Mouse (Mus musculus) MEL (cell line): ENCODE measurements around the gene Cyp2d11. TPM values are rescaled to one million over a fixed set of nuclear protein-coding genes. Genes with fewer than 3 reads are reported as not detected.

ENCODE experiments used
- DNase-seq: peaks from one replicate; pipeline ENCODE4 v3.0.0; 2011; ENCODE audit warnings: low read depth, low spot score
- H3K27ac ChIP-seq: 2 replicates; pipeline ENCODE4 v1.5.1; 2012; ENCODE audit warnings: low read depth, mild to moderate bottlenecking, control low read depth, low read length, moderate library complexity; ENCODE audit not compliant: control insufficient read depth
- H3K27me3 ChIP-seq, 2 experiments: fragments of 150-350 bp in 1 of 2; sonication (generic) in 1 of 2; 2 replicates each; pipeline ENCODE4 v1.6.1; 2012; ENCODE audit warnings: low read length in 2 of 2, mild to moderate bottlenecking in 2 of 2, improper control_type of control experiment in 1 of 2, moderate library complexity in 1 of 2; ENCODE audit not compliant: insufficient read depth in 2 of 2, control insufficient read depth in 1 of 2
- H3K36me3 ChIP-seq, 2 experiments: 2 replicates each; pipeline ENCODE4 v1.6.1; 2012 to 2014; ENCODE audit warnings: low read length in 2 of 2, improper control_type of control experiment in 1 of 2, inconsistent platforms in 1 of 2, mild to moderate bottlenecking in 1 of 2; ENCODE audit not compliant: insufficient read depth in 2 of 2, control insufficient read depth in 1 of 2
- H3K4me1 ChIP-seq, 2 experiments: fragments of 150-350 bp in 1 of 2; sonication (generic) in 1 of 2; 2 replicates each; pipeline ENCODE4 v1.6.1; 2012; ENCODE audit warnings: low read length in 2 of 2, improper control_type of control experiment in 1 of 2, mild to moderate bottlenecking in 1 of 2; ENCODE audit not compliant: insufficient read depth in 2 of 2, control insufficient read depth in 1 of 2
- H3K4me3 ChIP-seq, 2 experiments: fragments of 150-350 bp in 1 of 2; sonication (generic) in 1 of 2; 2 replicates each; pipeline ENCODE4 v1.5.1; 2012; ENCODE audit warnings: low read depth in 2 of 2, low read length in 2 of 2, mild to moderate bottlenecking in 2 of 2, moderate library complexity in 2 of 2, control low read depth in 1 of 2, improper control_type of control experiment in 1 of 2; ENCODE audit not compliant: control insufficient read depth in 1 of 2, insufficient read depth in 1 of 2
- H3K79me2 ChIP-seq: 2 replicates; pipeline ENCODE4 v1.6.1; 2012; ENCODE audit warnings: mild to moderate bottlenecking, low read length, moderate library complexity; ENCODE audit not compliant: control insufficient read depth, poor library complexity, insufficient read depth
- H3K9ac ChIP-seq: 2 replicates; pipeline ENCODE4 v1.6.1; 2012; ENCODE audit warnings: low read depth, mild to moderate bottlenecking, control low read depth, low read length, moderate library complexity; ENCODE audit not compliant: control insufficient read depth, poor library complexity, severe bottlenecking
- H3K9me3 ChIP-seq: fragments of 150-350 bp; sonication (generic); replicated peaks from 2 replicates; pipeline ENCODE4 v1.6.1; 2012; ENCODE audit warnings: mild to moderate bottlenecking, low read length, improper control_type of control experiment, moderate library complexity; ENCODE audit not compliant: insufficient read depth
- BHLHE40 ChIP-seq: IDR thresholded peaks from 2 replicates; pipeline ENCODE4 v1.6.1; 2012; ENCODE audit warnings: low read depth, mild to moderate bottlenecking, inconsistent platforms, low read length, improper control_type of control experiment, borderline replicate concordance
- CHD2 ChIP-seq: IDR thresholded peaks from 2 replicates; pipeline ENCODE4 v1.6.1; 2011; ENCODE audit warnings: low read length, improper control_type of control experiment
- CTCF ChIP-seq, 3 experiments: IDR thresholded peaks in 2 of 3; conservative IDR thresholded peaks in 1 of 3; 2 replicates each; pipeline ENCODE4 v1.5.1; 2011 to 2012; ENCODE audit warnings: low read length in 3 of 3, low read depth in 2 of 3, mild to moderate bottlenecking in 2 of 3, improper control_type of control experiment in 1 of 3, inconsistent platforms in 1 of 3, mixed read lengths in 1 of 3, moderate library complexity in 1 of 3; ENCODE audit not compliant: control insufficient read depth in 1 of 3, insufficient read depth in 1 of 3, poor library complexity in 1 of 3, severe bottlenecking in 1 of 3
- E2F4 ChIP-seq: IDR thresholded peaks from 2 replicates; pipeline ENCODE4 v1.6.1; 2011; ENCODE audit warnings: low read depth, low read length, improper control_type of control experiment, borderline replicate concordance
- ELF1 ChIP-seq: IDR thresholded peaks from 2 replicates; pipeline ENCODE4 v1.6.1; 2014; ENCODE audit warnings: low read depth, mild to moderate bottlenecking, inconsistent platforms, low read length, improper control_type of control experiment, moderate library complexity
- ETS1 ChIP-seq: IDR thresholded peaks from 2 replicates; pipeline ENCODE4 v1.6.1; 2012; ENCODE audit warnings: low read depth, mild to moderate bottlenecking, inconsistent platforms, low read length, improper control_type of control experiment, moderate library complexity
- GABPA ChIP-seq: IDR thresholded peaks from 2 replicates; pipeline ENCODE4 v1.6.1; 2012; ENCODE audit warnings: low read depth, mild to moderate bottlenecking, inconsistent platforms, low read length, improper control_type of control experiment, moderate library complexity
- HCFC1 ChIP-seq: IDR thresholded peaks from 2 replicates; pipeline ENCODE4 v1.6.1; 2012; ENCODE audit warnings: low read depth, mild to moderate bottlenecking, inconsistent platforms, low read length, improper control_type of control experiment, moderate library complexity
- JUND ChIP-seq: IDR thresholded peaks from 2 replicates; pipeline ENCODE4 v1.6.1; 2011; ENCODE audit warnings: low read depth, mild to moderate bottlenecking, improper control_type of control experiment, low read length
- KAT2A ChIP-seq: conservative IDR thresholded peaks from 2 replicates; pipeline ENCODE4 v1.6.1; 2012; ENCODE audit warnings: low read depth, low read length, improper control_type of control experiment, inconsistent platforms
- MAX ChIP-seq: IDR thresholded peaks from 2 replicates; pipeline ENCODE4 v1.6.1; 2011; ENCODE audit warnings: low read length, improper control_type of control experiment
- MAZ ChIP-seq: IDR thresholded peaks from 2 replicates; pipeline ENCODE4 v1.6.1; 2012; ENCODE audit warnings: low read depth, mild to moderate bottlenecking, inconsistent platforms, low read length, improper control_type of control experiment
- MEF2A ChIP-seq: IDR thresholded peaks from 2 replicates; pipeline ENCODE4 v1.6.1; 2014; ENCODE audit warnings: low read depth, mild to moderate bottlenecking, inconsistent platforms, low read length, improper control_type of control experiment; ENCODE audit not compliant: poor library complexity, insufficient replicate concordance, severe bottlenecking; ENCODE audit errors: extremely low read depth
- MXI1 ChIP-seq: IDR thresholded peaks from 2 replicates; pipeline ENCODE4 v1.6.1; 2011; ENCODE audit warnings: mild to moderate bottlenecking, low read depth, low read length, improper control_type of control experiment
- MYB ChIP-seq: IDR thresholded peaks from 2 replicates; pipeline ENCODE4 v1.6.1; 2011; ENCODE audit warnings: mild to moderate bottlenecking, low read depth, low read length, improper control_type of control experiment
- NELFE ChIP-seq: IDR thresholded peaks from 2 replicates; pipeline ENCODE4 v1.6.1; 2011; ENCODE audit warnings: low read depth, low read length, improper control_type of control experiment
- POLR2A ChIP-seq, 2 experiments: IDR thresholded peaks; 2 replicates each; pipeline ENCODE4 v1.6.1; 2011 to 2012; ENCODE audit warnings: low read length in 2 of 2, mild to moderate bottlenecking in 2 of 2, control low read depth in 1 of 2, improper control_type of control experiment in 1 of 2, low read depth in 1 of 2, moderate library complexity in 1 of 2; ENCODE audit not compliant: control insufficient read depth in 1 of 2, insufficient read depth in 1 of 2, poor library complexity in 1 of 2
- POLR2AphosphoS2 ChIP-seq: IDR thresholded peaks from 2 replicates; pipeline ENCODE4 v1.6.1; 2011; ENCODE audit warnings: low read length, improper control_type of control experiment
- POLR2AphosphoS5 ChIP-seq: IDR thresholded peaks from 2 replicates; pipeline ENCODE4 v1.6.1; 2012; ENCODE audit warnings: low read depth, borderline replicate concordance, mild to moderate bottlenecking, inconsistent platforms, low read length, moderate library complexity, mixed read lengths
- RAD21 ChIP-seq: IDR thresholded peaks from 2 replicates; pipeline ENCODE4 v1.6.1; 2011; ENCODE audit warnings: mild to moderate bottlenecking, low read depth, low read length, improper control_type of control experiment
- RCOR1 ChIP-seq: IDR thresholded peaks from 2 replicates; pipeline ENCODE4 v1.6.1; 2012; ENCODE audit warnings: low read depth, mild to moderate bottlenecking, inconsistent platforms, low read length, improper control_type of control experiment
- TBP ChIP-seq: IDR thresholded peaks from 2 replicates; pipeline ENCODE4 v1.8.0; 2011; ENCODE audit warnings: low read depth, low read length, improper control_type of control experiment
- TCF12 ChIP-seq: IDR thresholded peaks from 2 replicates; pipeline ENCODE4 v1.6.1; 2014; ENCODE audit warnings: low read depth, mild to moderate bottlenecking, inconsistent platforms, low read length, improper control_type of control experiment, moderate library complexity
- UBTF ChIP-seq: IDR thresholded peaks from 2 replicates; pipeline ENCODE4 v1.6.1; 2012; ENCODE audit warnings: low read depth, mild to moderate bottlenecking, inconsistent platforms, low read length, improper control_type of control experiment, moderate library complexity, borderline replicate concordance; ENCODE audit not compliant: insufficient read depth
- USF1 ChIP-seq: IDR thresholded peaks from 2 replicates; pipeline ENCODE4 v1.6.1; 2014; ENCODE audit warnings: low read depth, mild to moderate bottlenecking, inconsistent platforms, low read length, improper control_type of control experiment, moderate library complexity
- USF2 ChIP-seq, 2 experiments: IDR thresholded peaks; 2 replicates each; pipeline ENCODE4 v1.6.1; 2011 to 2012; ENCODE audit warnings: improper control_type of control experiment in 2 of 2, low read length in 2 of 2, borderline replicate concordance in 1 of 2, inconsistent platforms in 1 of 2, low read depth in 1 of 2, mild to moderate bottlenecking in 1 of 2; ENCODE audit not compliant: insufficient read depth in 1 of 2
- ZKSCAN1 ChIP-seq: IDR thresholded peaks from 2 replicates; pipeline ENCODE4 v1.6.1; 2012; ENCODE audit warnings: low read depth, mild to moderate bottlenecking, inconsistent platforms, low read length, improper control_type of control experiment, moderate library complexity
- ZNF384 ChIP-seq: IDR thresholded peaks from 2 replicates; pipeline ENCODE4 v1.6.1; 2012; ENCODE audit warnings: low read depth, mild to moderate bottlenecking, inconsistent platforms, low read length, improper control_type of control experiment
- polyA plus RNA-seq, 2 experiments: library from polyadenylated mRNA; stranded (reverse) in 1 of 2; unstranded in 1 of 2; fragments of >175 nt in 1 of 2; fragments of >200 nt in 1 of 2; gene quantifications; 2 replicates each; pipeline versions ENCODE4 v1.2.1 to v1.2.4; 2012; ENCODE audit warnings: low replicate concordance in 2 of 2, low read depth in 1 of 2; ENCODE audit not compliant: insufficient read length in 2 of 2, insufficient read depth in 1 of 2, missing spikeins in 1 of 2
- total RNA-seq: library from RNA; depleted of rRNA; stranded (reverse); fragments of 300-350 nt; gene quantifications from 2 replicates; pipeline ENCODE4 v1.2.3, GENCODE M21; 2012

Gene Cyp2d11
- total and polyA plus RNA-seq, 3 experiments: not detected

DNA sequence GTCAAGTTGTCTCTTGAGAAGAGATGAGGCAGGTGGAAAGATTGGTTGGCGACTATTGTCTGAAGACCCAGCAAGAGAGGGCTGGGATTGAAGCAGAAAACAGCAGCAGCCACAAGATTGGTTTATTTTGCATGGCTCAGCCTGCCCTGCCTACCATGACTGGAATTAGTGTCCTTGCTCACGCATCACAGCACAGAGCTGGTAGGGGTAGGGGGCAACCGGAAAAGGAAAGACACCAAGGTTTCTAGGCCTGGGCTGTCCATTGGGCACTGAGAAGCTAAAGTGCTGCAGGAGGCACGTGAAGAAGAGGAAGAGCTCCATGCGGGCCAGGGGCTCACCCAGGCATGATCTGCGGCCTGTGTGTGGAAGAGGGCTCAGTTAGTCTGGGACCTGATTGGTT, 8.9 kb upstream of the Cyp2d11 start:
- Histone ChIP-seq H3K36me3 (no peaks in the 10 kb centered on the region), H3K4me1 (no peaks in the 10 kb centered on the region), H3K79me2 (no peaks in the 10 kb centered on the region), H3K9me3 (no peaks in the 10 kb centered on the region)
- no peak for DNase-seq
- TF ChIP-seq HCFC1 (no peak), TBP (no peak), USF1 (no peak), JUND (no peak), UBTF (no peak), NELFE (no peak), ZKSCAN1 (no peak), E2F4 (no peak), RAD21 (no peak), RCOR1 (no peak), MAX (no peak), ELF1 (no peak), POLR2A (IDR thresholded peaks at IDR 0.05; ENCODE audit: control insufficient read depth in 1 of 2, insufficient read depth in 1 of 2, low read depth in 1 of 2, low read length in 2 of 2, poor library complexity in 1 of 2) (no peak), TCF12 (no peak), MYB (no peak), POLR2AphosphoS5 (no peak), KAT2A (no peak)
- TF ChIP-seq, all 39 proteins: peak for 0
- peaks cover 0 to 2% of the 10 kb centered on the region in 2 experiments; a peak in 1 of 4 replicates for H3K27me3 ChIP-seq
- H3K27ac ChIP-seq: no peak overlapping the region
- H3K9ac ChIP-seq: no peak overlapping the region
- no peak overlapping the region for H3K4me3 ChIP-seq

DNA sequence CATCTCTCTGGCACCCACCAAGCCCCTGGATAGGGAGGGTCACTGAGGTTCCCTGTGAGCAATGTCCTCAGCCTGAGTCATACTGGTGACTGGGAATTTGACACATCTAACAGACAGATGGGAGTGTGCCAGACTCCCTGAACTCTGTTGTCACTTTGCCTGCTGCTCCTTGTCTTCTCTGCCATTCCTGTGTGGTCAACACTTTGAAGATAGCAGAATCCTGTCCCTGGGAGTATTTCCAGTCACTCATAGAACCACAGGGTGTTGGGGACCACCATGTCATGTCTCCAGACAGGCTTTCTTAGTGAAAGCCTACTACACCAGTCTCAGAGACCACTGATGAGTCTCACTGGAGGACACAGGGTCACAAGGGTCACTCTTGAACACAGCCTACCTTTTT, 8.3 kb upstream of the Cyp2d11 start:
- Histone ChIP-seq H3K9ac (no peak overlapping the region), H3K27me3 (no peaks in the 10 kb centered on the region), H3K4me3 (no peak overlapping the region), H3K9me3 (no peaks in the 10 kb centered on the region), H3K79me2 (no peaks in the 10 kb centered on the region), H3K27ac (no peak overlapping the region), H3K4me1 (no peaks in the 10 kb centered on the region), H3K36me3 (no peaks in the 10 kb centered on the region)
- DNase-seq: no peak
- no peak for TF ChIP-seq MXI1
- TF ChIP-seq POLR2AphosphoS2: no peak
- no peak for TF ChIP-seq ZNF384
- TF ChIP-seq BHLHE40: no peak
- no peak for TF ChIP-seq USF2 (IDR thresholded peaks at IDR 0.05; ENCODE audit: borderline replicate concordance in 1 of 2, insufficient read depth in 1 of 2, low read depth in 1 of 2, low read length in 2 of 2)
- no peak for TF ChIP-seq E2F4
- no peak for TF ChIP-seq JUND
- TF ChIP-seq NELFE: no peak
- no peak for TF ChIP-seq MAZ
- TF ChIP-seq MEF2A: no peak
- no peak for TF ChIP-seq CHD2
- TF ChIP-seq TCF12: no peak
- TF ChIP-seq MYB: no peak
- TF ChIP-seq CTCF (IDR thresholded peaks at IDR 0.05 in 2 of 3, conservative IDR thresholded peaks at IDR 0.05 in 1 of 3; ENCODE audit: control insufficient read depth in 1 of 3, insufficient read depth in 1 of 3, low read depth in 2 of 3, low read length in 3 of 3, poor library complexity in 1 of 3, severe bottlenecking in 1 of 3): no peak
- no peak for TF ChIP-seq POLR2A (IDR thresholded peaks at IDR 0.05; ENCODE audit: control insufficient read depth in 1 of 2, insufficient read depth in 1 of 2, low read depth in 1 of 2, low read length in 2 of 2, poor library complexity in 1 of 2)
- no peak for TF ChIP-seq ETS1
- TF ChIP-seq MAX: no peak
- TF ChIP-seq GABPA: no peak
- TF ChIP-seq POLR2AphosphoS5: no peak
